Mouse (Mus musculus) ZHBTc4 (cell line): ENCODE measurements at regions not wholly inside any gene's neighbourhood (a gene's known extent, or its start where the extent isn't known, plus 50 kb on each side); places are given as distances from the start of the nearest gene placed in this dataset.

ENCODE experiments used
- DNase-seq: peaks from one replicate; pipeline ENCODE4 v3.0.0-alpha.2; 2011; ENCODE audit warnings: low read depth, low spot score

DNA sequence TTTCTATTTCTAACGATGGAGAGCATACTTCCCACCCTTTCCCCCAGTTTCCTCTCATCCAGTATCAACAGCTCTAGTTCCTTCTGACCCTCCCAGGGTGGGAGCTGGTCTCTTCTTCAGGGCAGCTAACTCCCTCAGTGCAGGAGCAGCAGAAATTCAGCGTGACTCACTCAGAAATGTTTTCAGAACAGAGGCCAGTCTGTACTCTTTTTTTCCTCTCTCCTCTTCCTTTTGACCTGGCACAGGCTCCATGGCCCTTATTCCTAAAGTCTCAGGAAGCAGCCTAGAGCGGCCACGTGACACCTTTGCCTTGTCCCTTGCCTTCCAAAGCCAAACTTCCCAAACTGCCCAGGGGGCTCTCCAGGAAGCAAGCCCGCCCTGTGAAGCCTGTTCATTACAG, 55.4 kb downstream of the Pja1 start:
- DNase-seq = no peak

DNA sequence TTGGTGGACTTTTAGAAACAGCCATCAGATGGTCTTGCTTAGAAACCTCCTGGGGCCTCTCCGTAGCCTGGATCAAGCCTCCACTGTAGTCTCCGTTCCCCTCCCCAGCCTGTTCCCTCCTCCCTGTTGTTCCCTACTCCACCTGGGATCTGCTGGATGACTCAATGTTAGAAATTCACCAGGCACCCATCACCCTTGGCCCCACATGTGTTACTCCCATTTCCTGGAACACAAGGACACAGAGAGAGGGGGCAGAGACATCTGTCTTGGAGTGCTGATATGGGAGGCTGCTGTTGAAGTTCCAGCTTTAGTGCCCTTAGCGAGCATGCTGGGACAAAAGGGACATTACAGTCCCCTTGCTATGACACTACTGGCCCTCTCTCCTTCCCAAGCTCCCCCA, 60.1 kb downstream of the Pja1 start:
- DNase-seq = no peak

DNA sequence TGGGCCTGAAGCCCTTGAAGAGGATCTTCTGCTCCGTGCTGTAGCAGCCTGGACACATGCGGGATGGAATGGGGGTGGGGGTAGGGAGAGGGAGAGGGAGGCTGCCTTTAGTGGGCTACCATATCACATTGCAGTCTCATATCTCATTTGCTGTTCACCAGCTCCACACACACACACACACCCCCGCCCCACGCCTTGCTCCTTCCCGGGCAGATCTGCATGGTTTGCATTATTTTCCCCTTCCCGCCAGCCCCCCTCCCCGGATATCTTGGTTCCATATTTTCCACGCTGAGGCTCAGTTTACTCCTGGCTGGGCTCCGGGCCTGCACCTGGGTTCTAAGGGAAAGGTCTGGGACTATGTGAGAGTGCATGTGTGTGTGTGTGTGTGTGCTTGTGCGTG, 61.2 kb downstream of the Pja1 start:
- DNase-seq = no peak

- DNase-seq = no peak
Measured at GRCm38 (mm10) chrX:99409331-99409730, 61.7 kb downstream of the Pja1 start.

GRCm38 (mm10) chrX:99408804-99409203, 62.3 kb downstream of the Pja1 start:
- no peak for DNase-seq

DNA sequence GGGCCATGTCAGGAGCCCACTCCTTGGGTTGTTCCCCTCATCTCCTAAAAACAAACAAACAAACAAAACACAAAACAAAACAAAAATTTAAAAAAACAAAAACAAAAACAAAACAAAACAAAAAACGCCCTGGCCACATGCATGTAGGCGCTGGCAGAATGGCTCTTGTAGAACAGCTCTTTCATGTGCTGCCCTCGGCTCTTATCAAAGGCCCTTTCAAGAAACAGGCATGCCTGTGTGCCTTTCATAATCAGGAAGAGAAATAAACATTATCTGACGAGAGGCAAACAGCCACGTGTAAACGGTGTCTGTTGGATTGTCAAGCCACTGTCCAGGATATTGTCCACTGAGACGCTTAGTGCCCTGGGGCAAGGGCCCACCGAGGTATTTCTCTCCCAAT, 65.2 kb downstream of the Pja1 start:
- no peak for DNase-seq

DNA sequence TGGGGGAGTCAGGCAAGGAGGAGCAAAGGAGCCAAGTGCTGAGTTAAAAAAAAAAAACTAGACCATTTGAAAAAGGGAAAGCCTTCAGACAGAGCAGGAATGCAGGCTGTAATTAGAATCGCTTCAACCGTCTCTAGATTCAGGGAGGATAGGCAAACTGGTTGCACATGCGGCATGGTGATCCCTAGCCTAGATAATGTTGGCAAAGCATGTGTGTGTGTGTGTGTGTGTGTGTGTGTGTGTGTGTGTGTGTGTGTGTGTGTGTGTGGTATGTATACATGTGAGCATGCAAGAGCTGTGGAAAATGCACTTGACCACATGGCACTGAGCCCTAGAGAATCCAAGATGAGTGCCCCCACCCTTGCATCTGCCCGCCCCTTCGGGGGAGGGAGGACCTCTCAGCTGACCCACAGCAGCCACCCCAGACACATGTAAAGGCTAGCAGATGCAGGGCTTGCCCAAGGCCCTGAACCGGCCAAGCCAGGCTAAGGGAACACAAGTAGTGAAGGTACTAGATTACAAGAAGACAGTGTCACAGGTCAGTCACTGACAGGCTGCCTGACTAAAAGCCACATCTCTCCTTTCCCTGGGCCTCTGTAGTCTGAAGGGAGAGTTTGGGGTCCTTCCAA, 67.4 kb downstream of the Pja1 start:
- no peak for DNase-seq

GRCm38 (mm10) chrX:99402841-99403520, 68.1 kb downstream of the Pja1 start:
- DNase-seq = peak; percentile 44

DNA sequence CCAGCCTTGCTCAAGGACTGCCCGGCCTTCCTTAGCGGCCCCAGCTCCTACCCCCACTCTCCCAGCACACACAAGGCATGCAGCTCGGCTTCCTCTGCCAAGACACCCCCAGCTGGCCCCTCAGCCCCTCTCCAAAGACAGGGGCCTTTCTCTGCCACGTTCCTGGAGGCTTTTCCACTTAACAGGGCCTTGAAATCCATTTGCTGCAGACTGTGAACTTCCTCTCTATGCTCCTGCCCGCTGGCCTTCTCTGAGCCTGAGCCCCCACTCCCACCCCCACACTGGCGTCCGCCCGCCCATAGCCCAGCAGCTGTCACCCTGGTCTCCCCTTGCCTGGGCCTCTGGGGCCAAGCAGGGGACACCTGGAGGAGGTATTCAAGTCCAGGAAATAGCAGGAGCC, 73.7 kb downstream of the Pja1 start:
- no peak for DNase-seq

GRCm38 (mm10) chrX:99396180-99396579, 74.9 kb downstream of the Pja1 start:
- DNase-seq = no peak

DNA sequence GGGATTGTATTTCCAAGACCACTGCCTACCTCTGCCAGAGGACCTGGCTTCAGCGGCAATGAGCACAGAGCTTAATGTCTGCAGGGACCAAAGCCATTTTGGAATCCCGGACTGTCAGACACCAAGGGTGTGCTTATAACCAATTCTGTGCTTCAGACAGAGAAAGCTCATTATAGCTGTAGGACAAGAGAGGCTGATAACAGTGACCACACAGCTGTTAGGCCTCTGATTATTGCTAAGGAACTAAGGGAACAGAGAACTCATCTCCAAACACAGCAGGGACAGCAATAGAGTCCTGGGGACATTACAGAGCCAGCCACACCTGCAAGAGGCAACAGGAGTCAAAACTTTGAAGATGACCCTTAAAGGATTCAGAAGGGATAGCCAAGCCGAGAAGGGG, 76.0 kb downstream of the Pja1 start:
- no peak for DNase-seq

- DNase-seq = no peak
Measured at GRCm38 (mm10) chrX:99391628-99392027, 79.4 kb downstream of the Pja1 start.

- no peak for DNase-seq
Measured at GRCm38 (mm10) chrX:99390462-99390838, 80.6 kb downstream of the Pja1 start.

DNA sequence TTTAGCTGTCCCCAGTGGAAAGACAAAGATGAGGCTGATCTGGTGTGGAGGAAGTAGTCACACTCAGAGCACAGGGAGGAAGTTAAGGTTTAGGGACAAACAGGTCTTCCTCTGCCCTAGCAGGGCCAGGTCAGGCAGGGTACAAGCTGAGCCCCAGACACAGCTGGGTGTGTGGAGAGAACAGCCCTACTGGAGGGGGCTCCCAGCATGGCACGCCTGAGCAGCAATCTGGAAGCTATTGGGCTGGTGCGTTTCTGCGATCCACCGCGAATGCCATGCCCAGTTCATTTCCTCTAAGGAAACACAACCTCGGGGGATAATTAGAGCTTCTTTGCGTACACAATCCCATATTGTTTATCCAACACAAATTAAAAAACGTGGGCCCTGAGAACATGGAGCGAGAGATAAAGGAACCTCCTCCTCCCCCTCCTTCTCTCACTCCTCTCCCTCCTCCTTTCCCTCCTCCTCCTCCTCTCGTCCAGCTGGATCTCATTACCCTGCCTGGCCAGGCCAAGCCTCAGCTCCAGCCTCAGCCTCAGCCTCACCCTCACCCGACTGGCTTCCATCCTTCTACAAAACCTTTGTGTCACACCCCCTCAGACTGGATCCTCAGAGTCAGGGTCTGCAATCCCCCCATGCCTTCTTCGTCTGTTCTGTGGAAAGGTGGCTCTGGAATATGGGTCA, 81.2 kb downstream of the Pja1 start:
- DNase-seq = no peak

DNA sequence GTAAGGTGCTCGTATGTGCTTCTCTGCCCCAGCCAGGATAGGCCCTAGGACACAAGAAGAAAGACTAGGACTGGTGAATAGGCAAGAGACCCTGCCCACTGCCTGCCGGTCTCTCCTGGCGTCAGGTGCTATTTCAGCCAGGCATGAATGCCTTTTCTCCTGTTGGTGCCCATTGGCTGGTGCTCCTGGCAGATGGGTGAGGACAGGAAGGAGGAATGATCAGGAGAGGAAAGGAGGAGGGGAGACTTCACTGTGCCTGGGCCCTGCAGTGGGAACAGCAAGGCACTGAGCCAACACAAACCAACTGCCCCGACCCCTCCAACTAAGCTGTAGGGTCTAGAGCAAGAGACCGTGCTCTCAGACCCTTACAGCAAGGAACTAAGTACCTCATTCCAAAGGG, 100.4 kb downstream of the Pja1 start:
- no peak for DNase-seq

DNA sequence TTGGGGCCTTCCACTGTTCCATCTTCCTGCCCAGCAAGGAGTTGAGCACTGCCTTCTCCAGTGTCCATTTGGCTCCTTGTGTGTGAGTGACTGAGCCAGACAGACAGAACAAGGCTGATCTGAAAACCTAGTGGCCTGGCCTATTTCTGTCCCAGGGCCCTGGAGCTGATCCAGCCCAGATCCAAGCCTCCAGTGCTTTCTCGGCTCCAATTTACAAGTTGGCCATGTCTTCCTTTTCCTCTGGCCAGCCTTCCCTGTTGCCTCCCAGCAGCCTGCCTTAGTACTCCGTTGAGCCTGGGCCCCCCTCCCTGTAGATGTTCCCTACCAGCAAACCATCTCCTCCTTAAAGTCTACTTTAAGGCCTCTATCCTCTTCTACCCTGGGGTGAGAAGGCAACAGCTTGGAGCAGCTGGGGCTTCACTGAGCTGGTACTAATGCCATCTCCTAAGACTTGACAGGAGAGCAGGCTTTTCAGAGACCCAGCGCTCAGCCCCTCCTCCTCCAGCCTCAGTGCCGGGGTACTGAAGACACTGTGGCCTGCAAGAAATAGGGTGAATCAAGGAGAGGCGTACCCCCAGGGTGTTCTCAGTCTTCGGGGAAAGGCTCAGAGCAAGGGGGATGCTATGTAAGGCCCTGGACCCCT, 101.7 kb downstream of the Pja1 start:
- DNase-seq = no peak

DNA sequence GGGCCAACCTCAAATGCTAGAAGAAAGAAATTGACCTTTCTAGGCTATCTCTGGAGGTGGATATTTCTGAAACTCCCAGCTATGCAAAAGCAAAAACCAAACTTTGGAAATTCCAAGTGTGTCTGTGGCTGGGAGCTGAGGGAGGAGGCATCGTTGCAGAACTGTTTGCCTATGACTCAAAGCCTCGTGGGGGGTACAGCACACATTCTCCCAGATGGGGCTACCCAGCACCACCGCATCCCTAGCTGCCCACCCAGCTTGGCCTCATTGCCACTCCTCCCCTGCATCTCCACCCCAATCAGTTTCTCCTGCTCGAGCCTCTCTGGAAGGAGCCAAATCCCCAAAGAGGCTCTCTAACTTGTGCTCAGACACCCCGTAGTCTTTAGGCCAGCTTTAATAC, 107.0 kb downstream of the Pja1 start:
- no peak for DNase-seq

DNA sequence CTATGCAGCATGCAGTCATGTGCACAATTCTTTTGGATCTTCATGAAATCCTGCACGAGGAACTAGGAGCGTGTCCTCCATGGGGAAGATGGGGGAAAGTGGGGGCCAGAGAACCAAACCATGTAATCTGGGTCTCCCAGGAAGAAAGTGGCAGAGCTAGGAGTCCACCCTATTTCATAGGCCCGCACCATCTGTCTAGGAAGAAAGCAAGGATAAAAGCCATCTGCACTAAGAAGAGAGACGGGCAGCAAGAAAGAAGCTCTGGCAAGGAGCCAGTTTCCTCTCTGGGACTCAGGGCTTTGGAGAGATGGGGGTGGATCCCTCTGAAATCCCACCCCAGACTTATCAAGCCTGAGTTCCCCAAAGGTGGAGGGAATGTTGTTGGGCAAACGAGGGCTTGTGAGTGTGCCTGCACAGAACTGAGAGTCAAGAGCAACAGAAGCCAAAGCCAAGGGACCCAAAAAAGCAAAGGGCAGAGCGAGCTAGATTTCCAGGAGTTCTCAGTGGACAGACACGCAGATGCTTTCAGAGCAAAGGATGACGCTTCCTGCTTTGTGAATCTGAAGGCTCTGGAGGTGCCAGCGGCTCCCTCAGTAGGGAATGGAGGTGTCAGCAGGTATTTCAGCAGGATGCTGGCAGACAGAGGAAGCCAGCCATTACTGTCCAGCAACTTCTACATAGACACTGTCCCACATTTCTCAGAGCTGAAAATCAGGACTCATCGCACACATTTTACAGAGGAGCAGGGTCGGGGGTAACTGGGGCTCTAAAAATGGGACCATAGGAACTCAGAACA, 110.8 kb downstream of the Pja1 start:
- DNase-seq = no peak

DNA sequence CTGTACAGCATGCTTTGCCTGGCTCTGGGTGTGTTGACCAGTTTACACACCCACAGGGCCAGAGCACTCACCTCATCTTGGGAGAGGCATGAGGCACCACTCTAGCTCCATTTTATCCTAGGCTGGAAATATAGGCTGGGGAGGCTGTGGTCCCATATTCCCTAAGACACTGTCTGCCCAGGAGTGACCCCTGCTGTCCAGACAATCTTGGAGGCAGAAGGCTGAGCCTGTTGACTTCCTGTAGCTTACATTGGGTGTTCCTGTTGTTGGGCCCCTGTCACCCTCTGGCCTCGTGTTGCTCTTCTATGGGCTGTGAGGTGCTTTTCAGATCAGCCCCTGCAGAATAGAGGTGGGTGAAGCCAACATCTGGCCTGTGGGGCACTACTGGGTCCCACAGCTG, 112.3 kb downstream of the Pja1 start:
- no peak for DNase-seq

DNA sequence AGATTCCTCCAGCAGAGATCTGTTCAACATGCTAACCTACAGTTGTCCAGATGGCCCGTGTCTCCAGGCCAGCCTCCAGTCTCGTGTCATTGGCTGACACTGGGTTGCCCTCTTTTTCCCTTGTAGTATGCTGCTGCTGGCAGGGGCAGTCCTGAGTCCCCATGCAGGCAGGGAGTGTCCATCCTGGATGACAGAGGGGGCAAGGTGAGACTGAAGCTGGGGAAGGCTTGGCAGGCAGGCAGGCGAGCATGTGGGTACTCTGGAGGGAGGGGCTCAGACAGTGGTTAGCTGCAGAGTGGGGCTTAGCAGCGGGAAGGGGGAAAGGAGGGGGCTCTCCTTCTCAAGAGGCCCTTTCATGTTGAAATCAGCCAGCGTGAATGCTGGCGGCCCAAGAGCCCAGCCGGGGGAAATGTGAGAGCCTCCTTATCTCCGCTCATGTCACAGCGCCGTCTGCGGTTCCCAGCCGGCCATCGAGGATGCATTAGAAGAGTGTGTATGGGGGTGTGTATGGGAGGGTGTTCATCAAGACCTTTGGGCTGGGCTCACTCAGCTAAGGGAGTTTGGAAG, 112.9 kb downstream of the Pja1 start:
- no peak for DNase-seq

DNA sequence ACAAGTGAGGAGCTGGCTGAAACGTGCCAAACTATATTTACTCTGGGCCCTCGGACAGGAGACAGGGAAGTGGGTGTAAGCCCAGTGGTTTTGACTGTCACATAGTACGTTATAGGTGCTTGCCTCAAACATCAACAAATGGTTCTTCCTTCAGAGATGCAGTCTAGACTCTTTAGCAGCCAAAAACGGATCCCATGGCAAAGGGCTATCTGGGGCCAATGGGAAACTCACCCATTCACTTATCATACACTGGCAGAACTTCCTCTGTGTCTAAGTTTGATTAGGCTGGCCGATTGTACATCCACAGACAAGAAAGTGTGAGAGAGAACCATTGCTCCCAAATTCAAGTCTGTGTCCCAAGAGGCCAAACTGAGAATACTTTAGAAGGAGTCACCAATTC, 115.9 kb downstream of the Pja1 start:
- DNase-seq = no peak

DNA sequence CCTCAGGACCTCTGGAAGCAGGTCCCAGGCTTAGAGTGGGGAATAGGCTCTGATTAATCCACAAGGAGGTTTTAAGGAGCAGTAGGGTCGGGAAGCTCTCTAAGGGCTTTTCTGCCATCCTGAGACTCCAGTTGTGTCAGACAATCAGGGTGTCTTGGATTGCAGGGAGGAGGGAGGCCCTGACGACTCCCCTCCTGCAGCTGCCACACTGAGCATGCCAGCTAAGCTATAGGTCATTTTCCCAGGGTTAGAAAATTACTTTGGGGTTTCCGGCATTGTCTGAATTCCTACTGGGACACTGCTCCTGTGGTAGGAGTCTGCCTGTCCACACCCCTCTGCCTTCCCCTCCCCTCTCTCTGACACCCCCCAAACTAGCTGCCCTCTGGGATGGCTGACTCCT, 120.8 kb downstream of the Pja1 start:
- no peak for DNase-seq
